Comparison of ENCODE assay signal across 18 mouse cellular contexts in the genomic region with DNA sequence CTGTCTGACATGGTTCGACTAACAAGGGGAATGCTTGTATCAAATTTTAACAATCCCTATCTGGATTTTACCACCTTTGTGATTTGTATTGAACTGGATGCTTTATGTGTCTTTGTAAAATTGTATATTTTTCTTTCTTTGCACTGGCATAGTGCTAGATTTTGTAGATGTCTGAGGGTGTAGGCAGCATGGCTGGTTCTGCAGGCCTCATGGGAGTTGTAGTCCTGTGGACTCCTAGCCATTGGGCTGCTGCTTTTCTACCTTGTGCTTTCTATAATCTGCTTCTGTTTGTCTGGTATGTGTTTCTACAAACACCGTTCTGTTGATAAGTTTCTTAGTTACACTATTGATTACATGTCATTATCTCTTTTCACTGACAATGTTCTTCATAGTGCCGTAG.
"Had no signal": no experiment of that assay in that cellular context is flagged by ENCODE, and none has a peak within 500 bp of the region (broad histone marks: within the 10 kb centered on the region; RNA-seq: fewer than 3 reads in every experiment).

No protein-coding gene starts in this region.

- DNase-seq: kidney, adult 9 months; kidney, postnatal 25 days; layer of hippocampus, adult 9-11 months; liver; lung, adult 18-20 months; lung, postnatal 14 days; lung, postnatal 4 days; thymus, adult 18-20 months; thymus, postnatal 36 days had no signal

- ATAC-seq: liver, embryonic 12.5 days; midbrain, embryonic 16.5 days had no signal

- H3K36me3 ChIP-seq: limb, embryonic 10.5 days; limb, embryonic 13.5 days; liver, embryonic 12.5 days; liver, embryonic 15.5 days; lung, embryonic 15.5 days; midbrain, embryonic 12.5 days had no signal

- H3K27ac ChIP-seq: kidney, postnatal 0 days; layer of hippocampus, adult 2 months; limb, embryonic 10.5 days; limb, embryonic 13.5 days; liver, embryonic 12.5 days; liver, embryonic 15.5 days; lung, embryonic 15.5 days; midbrain, embryonic 12.5 days had no signal

- H3K4me1 ChIP-seq: limb, embryonic 10.5 days; limb, embryonic 13.5 days; liver, embryonic 12.5 days; liver, embryonic 15.5 days; lung, embryonic 15.5 days; midbrain, embryonic 12.5 days had no signal

- H3K9ac ChIP-seq: limb, embryonic 13.5 days; liver, embryonic 12.5 days; liver, embryonic 15.5 days; lung, embryonic 15.5 days; midbrain, embryonic 12.5 days had no signal

- H3K9me3 ChIP-seq: limb, embryonic 10.5 days; limb, embryonic 13.5 days; liver, embryonic 12.5 days; liver, embryonic 15.5 days; lung, embryonic 15.5 days; midbrain, embryonic 12.5 days had no signal

- H3K4me2 ChIP-seq: limb, embryonic 13.5 days; liver, embryonic 12.5 days; liver, embryonic 15.5 days; lung, embryonic 15.5 days; midbrain, embryonic 12.5 days had no signal

- H3K4me3 ChIP-seq: layer of hippocampus, adult 2 months; limb, embryonic 10.5 days; limb, embryonic 13.5 days; liver, embryonic 12.5 days; liver, embryonic 15.5 days; lung, embryonic 15.5 days; midbrain, embryonic 12.5 days had no signal

- H3K27me3 ChIP-seq: limb, embryonic 13.5 days; liver, embryonic 12.5 days; liver, embryonic 15.5 days; lung, embryonic 15.5 days; midbrain, embryonic 12.5 days had no signal
